Mouse (Mus musculus) cerebellum, adult 11-12 months (tissue): ENCODE data around the gene Akr1c6.
"Not testable (repeated sequence)": the region's sequence is repeated elsewhere in the genome, so short reads cannot be mapped to it uniquely, and the experiment has no call there.

Experiments
- DNase-seq: peaks from one replicate; pipeline ENCODE4 v3.0.0; 2022

Akr1c6 gene

GRCm38 (mm10) chr13:4434006-4434405, at the start of gene Akr1c6:
Gene Akr1c6 (plus strand): TSS chr13:4434306.
- DNase-seq = no peak

GRCm38 (mm10) chr13:4384918-4385317, 49.2 kb upstream of the Akr1c6 start:
- no peak for DNase-seq

- DNase-seq = no peak
Measured at GRCm38 (mm10) chr13:4385541-4385940, 48.6 kb upstream of the Akr1c6 start.

GRCm38 (mm10) chr13:4388762-4389446, 45.2 kb upstream of the Akr1c6 start:
- no peak for DNase-seq

GRCm38 (mm10) chr13:4400360-4400759, 33.7 kb upstream of the Akr1c6 start:
- DNase-seq = not testable (repeated sequence)

- DNase-seq = no peak
Measured at GRCm38 (mm10) chr13:4400831-4401230, 33.3 kb upstream of the Akr1c6 start.

- no peak for DNase-seq
Measured at GRCm38 (mm10) chr13:4402221-4402620, 31.9 kb upstream of the Akr1c6 start.

GRCm38 (mm10) chr13:4404726-4405125, 29.4 kb upstream of the Akr1c6 start:
- no peak for DNase-seq

GRCm38 (mm10) chr13:4406771-4407170, 27.3 kb upstream of the Akr1c6 start:
- no peak for DNase-seq

GRCm38 (mm10) chr13:4428558-4428957, 5.5 kb upstream of the Akr1c6 start:
- no peak for DNase-seq

- no peak for DNase-seq
Measured at GRCm38 (mm10) chr13:4429034-4429433, 5.1 kb upstream of the Akr1c6 start.

- no peak for DNase-seq
Measured at GRCm38 (mm10) chr13:4431129-4431528, 3.0 kb upstream of the Akr1c6 start.

GRCm38 (mm10) chr13:4465641-4466040, 31.5 kb downstream of the Akr1c6 start:
- DNase-seq = no peak

GRCm38 (mm10) chr13:4467896-4468295, 33.8 kb downstream of the Akr1c6 start:
- DNase-seq = no peak
